Mouse (Mus musculus): ENCODE data around the gene Spock1.

Spock1 gene

GRCm38 (mm10) chr13:57806816-57807215 lies 101.3 kb downstream of the Spock1 start:
- no peak for DNase-seq (ENCODE audit: extremely low read depth, low read depth, low spot score)

GRCm38 (mm10) chr13:57806301-57806700 lies 101.8 kb downstream of the Spock1 start:
- no peak for DNase-seq (ENCODE audit: extremely low read depth, low read depth, low spot score)

- no peak for DNase-seq (ENCODE audit: extremely low read depth, low read depth, low spot score)
These were observed 109.5 kb downstream of the Spock1 start for GRCm38 (mm10) chr13:57798633-57799032.

- DNase-seq (ENCODE audit: extremely low read depth, low read depth, low spot score) = no peak
These were observed 111.0 kb downstream of the Spock1 start for GRCm38 (mm10) chr13:57796951-57797692.

- no peak for DNase-seq (ENCODE audit: extremely low read depth, low read depth, low spot score)
These were observed 114.4 kb downstream of the Spock1 start for GRCm38 (mm10) chr13:57793643-57794240.

GRCm38 (mm10) chr13:57789796-57790195 lies 118.3 kb downstream of the Spock1 start:
- no peak for DNase-seq (ENCODE audit: extremely low read depth, low read depth, low spot score)

- DNase-seq (ENCODE audit: extremely low read depth, low read depth, low spot score) = no peak
These were observed 119.8 kb downstream of the Spock1 start for GRCm38 (mm10) chr13:57788299-57788698.

- DNase-seq (ENCODE audit: extremely low read depth, low read depth, low spot score) = no peak
These were observed 121.9 kb downstream of the Spock1 start for GRCm38 (mm10) chr13:57786278-57786677.

GRCm38 (mm10) chr13:57782975-57783374 lies 125.2 kb downstream of the Spock1 start:
- no peak for DNase-seq (ENCODE audit: extremely low read depth, low read depth, low spot score)

GRCm38 (mm10) chr13:57782107-57782561 lies 126.0 kb downstream of the Spock1 start:
- DNase-seq (ENCODE audit: extremely low read depth, low read depth, low spot score) = no peak

GRCm38 (mm10) chr13:57779146-57779545 lies 129.0 kb downstream of the Spock1 start:
- DNase-seq (ENCODE audit: extremely low read depth, low read depth, low spot score) = no peak

- DNase-seq (ENCODE audit: extremely low read depth, low read depth, low spot score) = no peak
These were observed 129.6 kb downstream of the Spock1 start for GRCm38 (mm10) chr13:57778524-57778923.

- DNase-seq (ENCODE audit: extremely low read depth, low read depth, low spot score) = no peak
These were observed 136.1 kb downstream of the Spock1 start for GRCm38 (mm10) chr13:57771998-57772397.

- no peak for DNase-seq (ENCODE audit: extremely low read depth, low read depth, low spot score)
These were observed 141.4 kb downstream of the Spock1 start for GRCm38 (mm10) chr13:57766721-57767120.

- DNase-seq (ENCODE audit: extremely low read depth, low read depth, low spot score) = no peak
These were observed 147.0 kb downstream of the Spock1 start for GRCm38 (mm10) chr13:57761122-57761521.

- DNase-seq (ENCODE audit: extremely low read depth, low read depth, low spot score) = no peak
These were observed 147.5 kb downstream of the Spock1 start for GRCm38 (mm10) chr13:57760618-57761017.

GRCm38 (mm10) chr13:57756316-57756715 lies 151.8 kb downstream of the Spock1 start:
- no peak for DNase-seq (ENCODE audit: extremely low read depth, low read depth, low spot score)

GRCm38 (mm10) chr13:57750831-57751230 lies 157.3 kb downstream of the Spock1 start:
- no peak for DNase-seq (ENCODE audit: extremely low read depth, low read depth, low spot score)

GRCm38 (mm10) chr13:57744667-57745066 lies 163.5 kb downstream of the Spock1 start:
- DNase-seq (ENCODE audit: extremely low read depth, low read depth, low spot score) = no peak

- no peak for DNase-seq (ENCODE audit: extremely low read depth, low read depth, low spot score)
These were observed 166.9 kb downstream of the Spock1 start for GRCm38 (mm10) chr13:57741186-57741585.

- DNase-seq (ENCODE audit: extremely low read depth, low read depth, low spot score) = no peak
These were observed 167.7 kb downstream of the Spock1 start for GRCm38 (mm10) chr13:57740473-57740872.

GRCm38 (mm10) chr13:57736060-57736459 lies 172.1 kb downstream of the Spock1 start:
- DNase-seq (ENCODE audit: extremely low read depth, low read depth, low spot score) = no peak

Data from fat pad, adult 2 months (tissue).